Mouse (Mus musculus): ENCODE data around the gene P2rx3.

DNA sequence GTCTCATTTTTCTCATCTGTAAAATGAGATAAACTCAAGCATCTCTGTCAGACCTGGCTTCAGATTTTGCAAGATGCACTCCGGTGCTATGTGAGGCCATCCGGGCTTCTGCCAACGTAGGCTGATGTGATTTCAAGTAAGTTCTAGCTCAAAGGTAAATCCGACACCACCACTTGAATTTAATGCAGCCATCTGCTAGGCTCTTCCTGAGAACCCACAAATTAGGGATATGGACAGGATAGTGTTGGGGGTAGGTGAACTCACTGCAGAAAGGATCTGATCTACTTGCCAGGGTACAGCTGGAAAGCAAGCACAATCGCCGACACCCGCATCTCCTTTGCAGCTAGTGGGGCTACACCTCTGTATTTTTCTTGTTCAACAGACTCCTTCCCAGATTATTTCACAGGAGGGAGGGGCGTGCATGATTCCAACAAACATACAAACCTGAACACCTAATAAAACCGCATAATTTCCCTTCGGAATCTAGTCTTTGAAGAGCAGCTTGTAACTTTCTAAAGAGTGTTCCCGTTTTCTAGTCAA is 685 bp downstream of the P2rx3 start:
- TF ChIP-seq CTCF (IDR thresholded peaks at IDR 0.05; ENCODE audit: control insufficient read depth, insufficient read depth, insufficient read length) = no peak
- no peak for TF ChIP-seq MYOD1 (IDR thresholded peaks at IDR 0.05; ENCODE audit: control insufficient read depth, insufficient read length, low read depth)

All from C2C12 (cell line).